Mouse (Mus musculus) thymus, adult 2 months (tissue): Measurements from ENCODE around the gene Rpl3l.

Experiments used
- CTCF ChIP-seq: fragments of 200-500 bp; IDR thresholded peaks from 2 replicates; pipeline ENCODE4 v1.5.1; 2012; ENCODE audit warnings: mild to moderate bottlenecking, control low read depth, low read length, moderate library complexity, borderline replicate concordance; ENCODE audit not compliant: control insufficient read depth, poor library complexity, insufficient read depth; ENCODE audit errors: extremely low read depth
- POLR2A ChIP-seq: fragments of 200-500 bp; IDR thresholded peaks from 2 replicates; pipeline ENCODE4 v1.6.1; 2012; ENCODE audit warnings: mild to moderate bottlenecking, low read length, control low read depth, moderate library complexity; ENCODE audit not compliant: control insufficient read depth, poor library complexity, insufficient read depth; ENCODE audit errors: extremely low read depth

- TF ChIP-seq POLR2A: no peak
- no peak for TF ChIP-seq CTCF
These were observed 11.4 kb upstream of the Rpl3l start for GRCm38 (mm10) chr17:24716166-24716682.
